Mouse (Mus musculus) CH12.LX (cell line): Measurements from ENCODE around the gene Cenpk. TPM values are rescaled to one million over a fixed set of nuclear protein-coding genes. Genes with fewer than 3 reads are reported as not detected.
A peak's percentile ranks its signal among the peaks of the same experiment; 100 is the strongest.

ENCODE experiments used
- DNase-seq: peaks from one replicate; pipeline ENCODE4 v3.0.0-alpha.2; 2013; ENCODE audit errors: extremely low read depth
- H3K27ac ChIP-seq: 2 replicates; pipeline ENCODE4 v1.5.1; 2012; ENCODE audit warnings: low read depth, mild to moderate bottlenecking, control low read depth, moderate library complexity; ENCODE audit not compliant: insufficient read depth
- H3K27me3 ChIP-seq: replicated peaks from 2 replicates; pipeline ENCODE3; 2012; ENCODE audit warnings: inconsistent platforms
- H3K36me3 ChIP-seq, 2 experiments: replicated peaks in 1 of 2; 2 replicates each; pipeline versions ENCODE3 to v1.6.1; 2012; ENCODE audit warnings: inconsistent platforms in 1 of 2, low read length in 1 of 2, mild to moderate bottlenecking in 1 of 2, mixed read lengths in 1 of 2, moderate library complexity in 1 of 2; ENCODE audit not compliant: control insufficient read depth in 1 of 2, insufficient read depth in 1 of 2
- H3K4me1 ChIP-seq, 2 experiments: 2 replicates each; pipeline ENCODE4 v1.6.1; 2012; ENCODE audit warnings: inconsistent platforms in 1 of 2, moderate library complexity in 1 of 2; ENCODE audit not compliant: insufficient read depth in 2 of 2, control insufficient read depth in 1 of 2
- H3K4me2 ChIP-seq: 2 replicates; pipeline ENCODE4 v1.6.1; 2012; ENCODE audit warnings: low read depth, mild to moderate bottlenecking, control low read depth; ENCODE audit not compliant: poor library complexity, insufficient read depth, severe bottlenecking
- H3K4me3 ChIP-seq, 3 experiments: fragments of 150-350 bp in 1 of 3; sonication (generic) in 1 of 3; replicated peaks in 1 of 3; 2 replicates each; pipeline versions ENCODE3 to v1.5.1; 2011 to 2012; ENCODE audit warnings: low read depth in 2 of 3, low read length in 2 of 3, mild to moderate bottlenecking in 2 of 3, moderate library complexity in 2 of 3, control low read depth in 1 of 3, improper control_type of control experiment in 1 of 3, inconsistent platforms in 1 of 3, mixed read lengths in 1 of 3; ENCODE audit not compliant: poor library complexity in 1 of 3
- H3K79me2 ChIP-seq: replicated peaks from 2 replicates; pipeline ENCODE4 v1.6.1; 2012; ENCODE audit warnings: mild to moderate bottlenecking, moderate library complexity; ENCODE audit not compliant: control insufficient read depth, poor library complexity, insufficient read depth, severe bottlenecking; ENCODE audit errors: extremely low read depth
- H3K9ac ChIP-seq: 2 replicates; pipeline ENCODE4 v1.6.1; 2012; ENCODE audit warnings: low read depth, mild to moderate bottlenecking, control low read depth, moderate library complexity; ENCODE audit not compliant: insufficient read depth
- H3K9me3 ChIP-seq: replicated peaks from 2 replicates; pipeline ENCODE3; 2012; ENCODE audit warnings: low read length, inconsistent platforms, mixed read lengths
- BHLHE40 ChIP-seq: IDR thresholded peaks from 2 replicates; pipeline ENCODE4 v1.6.1; 2011; ENCODE audit warnings: mild to moderate bottlenecking, low read depth, low read length, improper control_type of control experiment
- CHD1 ChIP-seq: IDR thresholded peaks from 2 replicates; pipeline ENCODE4 v1.6.1; 2012; ENCODE audit warnings: low read depth, low read length, improper control_type of control experiment, inconsistent platforms
- CHD2 ChIP-seq: IDR thresholded peaks from 2 replicates; pipeline ENCODE4 v1.6.1; 2011; ENCODE audit warnings: low read length, improper control_type of control experiment
- CTCF ChIP-seq, 2 experiments: IDR thresholded peaks in 1 of 2; conservative IDR thresholded peaks in 1 of 2; 2 replicates each; pipeline ENCODE4 v1.5.1; 2011 to 2012; ENCODE audit warnings: low read depth in 2 of 2, low read length in 2 of 2, improper control_type of control experiment in 1 of 2, inconsistent platforms in 1 of 2, mild to moderate bottlenecking in 1 of 2, moderate library complexity in 1 of 2
- E2F4 ChIP-seq: IDR thresholded peaks from 2 replicates; pipeline ENCODE4 v1.6.1; 2011; ENCODE audit warnings: low read depth, low read length, improper control_type of control experiment; ENCODE audit not compliant: insufficient replicate concordance
- ELF1 ChIP-seq: IDR thresholded peaks from 2 replicates; pipeline ENCODE4 v1.6.1; 2014; ENCODE audit warnings: low read depth, mild to moderate bottlenecking, inconsistent platforms, low read length, improper control_type of control experiment
- EP300 ChIP-seq: IDR thresholded peaks from 2 replicates; pipeline ENCODE4 v1.6.1; 2011; ENCODE audit warnings: low read length, improper control_type of control experiment
- ETS1 ChIP-seq: conservative IDR thresholded peaks from 2 replicates; pipeline ENCODE4 v1.6.1; 2012; ENCODE audit warnings: low read depth, mild to moderate bottlenecking, inconsistent platforms, low read length, improper control_type of control experiment, moderate library complexity
- GABPA ChIP-seq: IDR thresholded peaks from 2 replicates; pipeline ENCODE4 v1.6.1; 2012; ENCODE audit warnings: low read depth, low read length, improper control_type of control experiment, inconsistent platforms; ENCODE audit not compliant: insufficient replicate concordance
- HCFC1 ChIP-seq: IDR thresholded peaks from 2 replicates; pipeline ENCODE4 v1.6.1; 2012; ENCODE audit warnings: low read depth, mild to moderate bottlenecking, inconsistent platforms, low read length, improper control_type of control experiment
- IRF4 ChIP-seq: IDR thresholded peaks from 2 replicates; pipeline ENCODE4 v1.6.1; 2014; ENCODE audit warnings: low read depth, mild to moderate bottlenecking, inconsistent platforms, low read length, improper control_type of control experiment
- JUN ChIP-seq: IDR thresholded peaks from 2 replicates; pipeline ENCODE4 v1.6.1; 2011; ENCODE audit warnings: low read depth, mild to moderate bottlenecking, low read length, improper control_type of control experiment, moderate library complexity; ENCODE audit not compliant: insufficient read depth
- JUND ChIP-seq: conservative IDR thresholded peaks from 2 replicates; pipeline ENCODE4 v1.6.1; 2011; ENCODE audit warnings: low read depth, low read length, improper control_type of control experiment
- KAT2A ChIP-seq: IDR thresholded peaks from 2 replicates; pipeline ENCODE4 v1.6.1; 2012; ENCODE audit warnings: low read length, improper control_type of control experiment, inconsistent platforms; ENCODE audit not compliant: insufficient replicate concordance
- MAFK ChIP-seq: IDR thresholded peaks from 2 replicates; pipeline ENCODE4 v1.6.1; 2011; ENCODE audit warnings: low read length, improper control_type of control experiment; ENCODE audit not compliant: insufficient replicate concordance
- MAX ChIP-seq: IDR thresholded peaks from 2 replicates; pipeline ENCODE4 v1.6.1; 2011; ENCODE audit warnings: low read length, improper control_type of control experiment
- MAZ ChIP-seq: IDR thresholded peaks from 2 replicates; pipeline ENCODE4 v1.6.1; 2012; ENCODE audit warnings: low read depth, mild to moderate bottlenecking, inconsistent platforms, low read length, improper control_type of control experiment, moderate library complexity
- MEF2A ChIP-seq: IDR thresholded peaks from 2 replicates; pipeline ENCODE4 v1.6.1; 2014; ENCODE audit warnings: low read depth, mild to moderate bottlenecking, inconsistent platforms, low read length, improper control_type of control experiment, borderline replicate concordance
- MXI1 ChIP-seq: IDR thresholded peaks from 2 replicates; pipeline ENCODE4 v1.6.1; 2011; ENCODE audit warnings: mild to moderate bottlenecking, low read depth, low read length, improper control_type of control experiment
- MYC ChIP-seq: IDR thresholded peaks from 2 replicates; pipeline ENCODE4 v1.6.1; 2011; ENCODE audit warnings: low read depth, mild to moderate bottlenecking, improper control_type of control experiment, low read length
- NELFE ChIP-seq: IDR thresholded peaks from 2 replicates; pipeline ENCODE4 v1.6.1; 2011; ENCODE audit warnings: low read depth, low read length, improper control_type of control experiment
- NRF1 ChIP-seq: IDR thresholded peaks from 2 replicates; pipeline ENCODE4 v1.6.1; 2014; ENCODE audit warnings: low read depth, mild to moderate bottlenecking, inconsistent platforms, low read length, improper control_type of control experiment, moderate library complexity
- PAX5 ChIP-seq: IDR thresholded peaks from 2 replicates; pipeline ENCODE4 v1.6.1; 2012; ENCODE audit warnings: low read length, inconsistent platforms, mixed read lengths
- POLR2A ChIP-seq: IDR thresholded peaks from 2 replicates; pipeline ENCODE4 v1.6.1; 2011; ENCODE audit warnings: low read depth, mild to moderate bottlenecking, improper control_type of control experiment, low read length
- POLR2AphosphoS2 ChIP-seq: IDR thresholded peaks from 2 replicates; pipeline ENCODE4 v1.6.1; 2011; ENCODE audit warnings: low read depth, low read length, improper control_type of control experiment
- RAD21 ChIP-seq: IDR thresholded peaks from 2 replicates; pipeline ENCODE4 v1.6.1; 2011; ENCODE audit warnings: low read depth, mild to moderate bottlenecking, low read length, improper control_type of control experiment, moderate library complexity
- RCOR1 ChIP-seq: conservative IDR thresholded peaks from 2 replicates; pipeline ENCODE4 v1.6.1; 2012; ENCODE audit warnings: low read depth, mild to moderate bottlenecking, inconsistent platforms, low read length, improper control_type of control experiment
- SIN3A ChIP-seq: IDR thresholded peaks from 2 replicates; pipeline ENCODE4 v1.6.1; 2012; ENCODE audit warnings: low read length, improper control_type of control experiment, inconsistent platforms
- SMC3 ChIP-seq: IDR thresholded peaks from 2 replicates; pipeline ENCODE4 v1.6.1; 2011; ENCODE audit warnings: low read depth, low read length, improper control_type of control experiment
- TBP ChIP-seq: conservative IDR thresholded peaks from 2 replicates; pipeline ENCODE4 v1.6.1; 2011; ENCODE audit warnings: low read depth, low read length, improper control_type of control experiment
- TCF12 ChIP-seq: IDR thresholded peaks from 2 replicates; pipeline ENCODE4 v1.6.1; 2014; ENCODE audit warnings: low read depth, mild to moderate bottlenecking, inconsistent platforms, low read length, improper control_type of control experiment
- UBTF ChIP-seq: IDR thresholded peaks from 2 replicates; pipeline ENCODE4 v1.6.1; 2012; ENCODE audit warnings: low read depth, mild to moderate bottlenecking, inconsistent platforms, low read length, improper control_type of control experiment, moderate library complexity
- USF1 ChIP-seq: IDR thresholded peaks from 2 replicates; pipeline ENCODE4 v1.6.1; 2014; ENCODE audit warnings: low read depth, mild to moderate bottlenecking, inconsistent platforms, low read length, improper control_type of control experiment
- USF2 ChIP-seq: conservative IDR thresholded peaks from 2 replicates; pipeline ENCODE4 v1.6.1; 2011; ENCODE audit warnings: low read depth, low read length, improper control_type of control experiment
- ZC3H11A ChIP-seq: IDR thresholded peaks from 2 replicates; pipeline ENCODE4 v1.6.1; 2012; ENCODE audit warnings: low read depth, mild to moderate bottlenecking, inconsistent platforms, low read length, improper control_type of control experiment
- ZKSCAN1 ChIP-seq: IDR thresholded peaks from 2 replicates; pipeline ENCODE4 v1.6.1; 2012; ENCODE audit warnings: low read depth, inconsistent platforms, low read length, improper control_type of control experiment, borderline replicate concordance
- ZMIZ1 ChIP-seq: IDR thresholded peaks from 2 replicates; pipeline ENCODE4 v1.6.1; 2012; ENCODE audit warnings: low read depth, mild to moderate bottlenecking, inconsistent platforms, low read length, improper control_type of control experiment
- ZNF384 ChIP-seq: IDR thresholded peaks from 2 replicates; pipeline ENCODE4 v1.6.1; 2012; ENCODE audit warnings: low read depth, low read length, improper control_type of control experiment, inconsistent platforms
- dilution Hi-C: fragments of 300-500 bp; cut with MboI; formaldehyde crosslinking; loops from 2 replicates; pipeline ENCODE4 v1.14.3; 2020; ENCODE audit warnings: low sequenced_read_pairs; ENCODE audit not compliant: extremely low pct_unique_long_range_greater_than_20kb, extremely low pct_ligation_motif_present
- in situ Hi-C: fragments of 300-500 bp; cut with MboI; formaldehyde crosslinking; loops from 3 replicates; pipeline ENCODE4 v1.14.3; 2019; ENCODE audit warnings: low sequenced_read_pairs, low pct_ligation_motif_present, low pct_unique_long_range_greater_than_20kb, mixed read lengths
- polyA plus RNA-seq: library from polyadenylated mRNA; unstranded; fragments of >175 nt; gene quantifications from 2 replicates; pipeline ENCODE4 v1.2.1, GENCODE M21; 2012; ENCODE audit warnings: low read depth; ENCODE audit not compliant: insufficient read length
- total RNA-seq, 2 experiments: library from RNA; depleted of rRNA; stranded (reverse); fragments of 300-350 nt in 1 of 2; fragments of >200 nt in 1 of 2; gene quantifications; 2 replicates each; pipeline ENCODE4 v1.2.3; 2012 to 2014

Cenpk gene
- total RNA-seq (2012; rRNA removed), result 19.0 and 28.5 TPM in 2 replicates
- 111 and 113 TPM in 2 replicates for total RNA-seq (2014; rRNA removed)
- 26.7 and 35.5 TPM in 2 replicates for polyA plus RNA-seq

DNA sequence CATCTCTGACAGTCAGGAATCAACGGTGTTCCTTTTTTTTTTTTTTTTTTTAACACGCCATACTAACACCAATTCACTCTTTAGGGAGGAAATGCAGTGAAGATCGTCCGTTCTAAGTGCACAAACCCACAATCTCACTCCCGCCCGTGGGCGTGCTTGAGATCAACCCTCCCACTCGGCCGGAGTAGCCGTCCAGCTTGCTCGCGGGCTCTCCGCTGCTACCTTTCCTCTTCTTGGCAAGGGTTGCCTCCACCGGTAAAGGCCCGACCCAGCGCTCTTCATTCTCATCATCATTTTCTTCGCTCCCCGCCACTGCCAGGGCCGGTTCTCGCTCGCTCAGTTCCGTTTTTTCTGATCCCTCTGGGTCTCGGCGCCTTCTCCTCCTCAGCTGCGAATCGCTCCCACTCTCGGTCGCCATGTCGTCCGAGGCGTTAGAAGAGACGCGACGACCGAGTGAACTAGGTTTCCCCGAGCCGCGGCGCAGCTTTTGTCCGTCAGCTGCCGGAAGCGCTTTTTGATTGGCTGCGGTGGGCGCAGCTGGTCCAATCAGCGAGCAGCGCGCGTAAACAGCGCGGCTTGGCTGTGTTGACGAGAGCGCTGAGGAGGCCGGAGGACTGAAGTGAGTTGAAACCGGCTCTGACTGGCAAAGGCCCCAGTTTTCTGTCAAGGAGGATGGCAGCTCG lies at the start of gene Cenpk, which contains the start of gene Ppwd1:
Gene Cenpk, plus strand, starts transcription at position 228 of the 683 bp plus-strand sequence.
Gene Ppwd1, minus strand, starts transcription at position 460 of the 683 bp plus-strand sequence.
- Histone ChIP-seq H3K36me3 (peaks cover 5 to 11% of the 10 kb centered on the region in 2 experiments), H3K4me2 (peak within 1 kb of the TSS; percentile 91), H3K4me1 (peaks cover 0 to 21% of the 10 kb centered on the region in 2 experiments; a peak in 2 of 4 replicates), H3K4me3 (peak within 1 kb of the TSS; percentile 84 to 93 (median 86)), H3K27me3 (no peaks in the 10 kb centered on the region), H3K27ac (peak within 1 kb of the TSS; percentile 64), H3K9me3 (no peaks in the 10 kb centered on the region), H3K79me2 (peaks cover 36% of the 10 kb centered on the region), H3K9ac (peak within 1 kb of the TSS; percentile 84)
- dilution Hi-C loops, result no loop called here
- TF ChIP-seq PAX5, result no peak
- no peak; the same call in none of the 2 replicates for TF ChIP-seq MAX
- TF ChIP-seq IRF4, result no peak; the same call in 1 of the 2 replicates
- peak; percentile 98 for TF ChIP-seq E2F4
- TF ChIP-seq MEF2A, result no peak; the same call in 1 of the 2 replicates
- no peak for TF ChIP-seq EP300
- no peak for TF ChIP-seq CTCF (conservative IDR thresholded peaks at IDR 0.05 in 1 of 2, IDR thresholded peaks at IDR 0.05 in 1 of 2; ENCODE audit: low read depth in 2 of 2, low read length in 2 of 2)
- peak; percentile 88 for TF ChIP-seq TCF12
- TF ChIP-seq TBP, result peak; percentile 79; the same call in 1 of the 2 replicates
- TF ChIP-seq ZNF384, result peak; percentile 34
- no peak for TF ChIP-seq BHLHE40
- 0 out of 2 replicates have a peak, but pooled peaks have one; percentile 8 for TF ChIP-seq CHD1
- TF ChIP-seq MAZ, result no peak
- peak; percentile 53; the same call in 1 of the 2 replicates for TF ChIP-seq UBTF
- peak; percentile 85 for TF ChIP-seq CHD2
- no peak; the same call in 1 of the 2 replicates for TF ChIP-seq GABPA
- no peak for TF ChIP-seq ZKSCAN1
- no peak for TF ChIP-seq RCOR1
- TF ChIP-seq JUND, result no peak
- peak; percentile 96 for TF ChIP-seq POLR2A
- no peak for TF ChIP-seq SMC3
- no peak for TF ChIP-seq USF1
- TF ChIP-seq ETS1, result no peak
- peak; percentile 88 for TF ChIP-seq HCFC1
- TF ChIP-seq ZC3H11A, result no peak
- TF ChIP-seq MYC, result 0 out of 2 replicates have a peak, but pooled peaks have one; percentile 22
- TF ChIP-seq MAFK, result no peak
- TF ChIP-seq SIN3A, result peak; percentile 99
- TF ChIP-seq NRF1, result peak; percentile 43; the same call in 1 of the 2 replicates
- peak; percentile 93 for TF ChIP-seq ELF1
- no peak for TF ChIP-seq JUN
- TF ChIP-seq KAT2A, result peak; percentile 75; the same call in 1 of the 2 replicates
- TF ChIP-seq ZMIZ1, result peak; percentile 82
- TF ChIP-seq POLR2AphosphoS2, result no peak
- TF ChIP-seq NELFE, result peak; percentile 87
- TF ChIP-seq USF2, result no peak
- peak; percentile 92 for TF ChIP-seq MXI1
- TF ChIP-seq RAD21, result no peak
- peak; percentile 94 for DNase-seq
- in situ Hi-C loops, result no loop called here
